9 mouse cellular contexts compared by ENCODE assay signal in genomic region chr4:152121183-152121505, GRCm38 (mm10). TPM values are rescaled to one million over a fixed set of nuclear protein-coding genes. Genes with fewer than 3 reads are reported as not detected.
DNase-seq lines count a peak whose midpoint lies in the region; ATAC-seq lines count a peak whose summit lies in the region.
"Had no signal": no experiment of that assay in that cellular context is flagged by ENCODE, and none has a peak within 500 bp of the region (broad histone marks: within the 10 kb centered on the region; RNA-seq: fewer than 3 reads in every experiment).

No protein-coding gene starts in this region.

- H3K4me1 ChIP-seq in kidney, embryonic 16.5 days (ENCODE audit: insufficient read depth, low read length), result peaks cover 46% of the 10 kb centered on the region
- peaks cover 50% of the 10 kb centered on the region for H3K4me1 ChIP-seq in embryonic facial prominence, embryonic 10.5 days
- H3K4me1 ChIP-seq in hindbrain, embryonic 12.5 days, result peaks cover 35% of the 10 kb centered on the region
- H3K4me1 ChIP-seq in midbrain, embryonic 11.5 days (ENCODE audit: control insufficient read depth, insufficient read depth, low read length), result peaks cover 17% of the 10 kb centered on the region

- H3K9ac ChIP-seq in kidney, embryonic 16.5 days (replicated peaks; ENCODE audit: low read length), result no peak overlapping the region
- H3K9ac ChIP-seq in hindbrain, embryonic 12.5 days, result no peak overlapping the region
- no peak overlapping the region for H3K9ac ChIP-seq in midbrain, embryonic 11.5 days (ENCODE audit: low read length)

- no peaks in the 10 kb centered on the region for H3K36me3 ChIP-seq in kidney, embryonic 16.5 days (ENCODE audit: insufficient read depth, low read length)
- no peaks in the 10 kb centered on the region for H3K36me3 ChIP-seq in embryonic facial prominence, embryonic 10.5 days (replicated peaks)
- no peaks in the 10 kb centered on the region for H3K36me3 ChIP-seq in hindbrain, embryonic 12.5 days
- no peaks in the 10 kb centered on the region for H3K36me3 ChIP-seq in midbrain, embryonic 11.5 days (ENCODE audit: control insufficient read depth, insufficient read depth, low read length)

- peak overlapping the region; percentile 51 for H3K4me2 ChIP-seq in kidney, embryonic 16.5 days (replicated peaks; ENCODE audit: low read depth, low read length)
- H3K4me2 ChIP-seq in hindbrain, embryonic 12.5 days (replicated peaks), result peak overlapping the region; percentile 43
- peak overlapping the region; percentile 27; the same call in 1 of the 2 replicates for H3K4me2 ChIP-seq in midbrain, embryonic 11.5 days

- H3K9me3 ChIP-seq in kidney, embryonic 16.5 days (ENCODE audit: low read length), result no peaks in the 10 kb centered on the region
- H3K9me3 ChIP-seq in embryonic facial prominence, embryonic 10.5 days, result no peaks in the 10 kb centered on the region
- no peaks in the 10 kb centered on the region for H3K9me3 ChIP-seq in hindbrain, embryonic 12.5 days (replicated peaks)
- H3K9me3 ChIP-seq in midbrain, embryonic 11.5 days (ENCODE audit: control insufficient read depth, low read length), result no peaks in the 10 kb centered on the region

- no peak for DNase-seq in kidney, postnatal 4 days
- no peak for DNase-seq in embryonic facial prominence, embryonic 10.5 days (ENCODE audit: low spot score)
- peak; percentile 94 for DNase-seq in midbrain, embryonic 11.5 days (ENCODE audit: low spot score, missing footprints)
- DNase-seq in adrenal gland, adult 8-10 months, result no peak
- DNase-seq in gastrocnemius, postnatal 10 days, result no peak
- DNase-seq in adrenal gland, postnatal 25 days, result no peak
- DNase-seq: kidney, postnatal 14 days had no signal

- peaks cover 68% of the 10 kb centered on the region for H3K27me3 ChIP-seq in kidney, embryonic 16.5 days (ENCODE audit: insufficient read depth, low read length)
- peaks cover 100% of the 10 kb centered on the region for H3K27me3 ChIP-seq in embryonic facial prominence, embryonic 10.5 days (replicated peaks; ENCODE audit: low read depth, poor library complexity, severe bottlenecking)
- peaks cover 100% of the 10 kb centered on the region for H3K27me3 ChIP-seq in hindbrain, embryonic 12.5 days
- peaks cover 99% of the 10 kb centered on the region for H3K27me3 ChIP-seq in midbrain, embryonic 11.5 days (ENCODE audit: control insufficient read depth, insufficient read depth, low read length)

- H3K27ac ChIP-seq in kidney, embryonic 16.5 days (ENCODE audit: low read length), result no peak overlapping the region
- no peak overlapping the region for H3K27ac ChIP-seq in embryonic facial prominence, embryonic 10.5 days (replicated peaks)
- H3K27ac ChIP-seq in hindbrain, embryonic 12.5 days, result no peak overlapping the region
- H3K27ac ChIP-seq in midbrain, embryonic 11.5 days (ENCODE audit: low read depth, low read length), result no peak overlapping the region

- H3K4me3 ChIP-seq in kidney, embryonic 16.5 days (ENCODE audit: low read length), result peak overlapping the region; percentile 29
- H3K4me3 ChIP-seq in embryonic facial prominence, embryonic 10.5 days, result peak overlapping the region; percentile 33
- peak overlapping the region; percentile 14 for H3K4me3 ChIP-seq in hindbrain, embryonic 12.5 days
- no peak overlapping the region for H3K4me3 ChIP-seq in midbrain, embryonic 11.5 days (ENCODE audit: low read depth, low read length)

- 3% methylated on average over 12 of the region's 12 CpGs for WGBS in kidney, embryonic 16.5 days
- 2% methylated on average over 12 of the region's 12 CpGs for WGBS in embryonic facial prominence, embryonic 10.5 days
- 2% methylated on average over 12 of the region's 12 CpGs for WGBS in hindbrain, embryonic 12.5 days
- WGBS in midbrain, embryonic 11.5 days, result under 1% methylated on average over 12 of the region's 12 CpGs

- no peak for ATAC-seq in kidney, embryonic 16.5 days (ENCODE audit: low FRiP score, low TSS enrichment)
- ATAC-seq in hindbrain, embryonic 12.5 days (ENCODE audit: low FRiP score), result no peak
- ATAC-seq in midbrain, embryonic 11.5 days (ENCODE audit: low FRiP score), result no peak

RNA-seq across cellular contexts. Expression of gene Tnfrsf25, which starts 5.4 kb away (rescaled TPM):
- polyA plus RNA-seq in kidney, embryonic 16.5 days (2015; fragmentation: Nextera tagmentation; extraction: Ambion mirVana), result 1.9 and 3.0 TPM in 2 replicates
- polyA plus RNA-seq in embryonic facial prominence, embryonic 10.5 days (2016; fragmentation: Nextera tagmentation; extraction: Ambion mirVana), result 1.0 and 1.3 TPM in 2 replicates
- 0.59 and 0.74 TPM in 2 replicates for polyA plus RNA-seq in hindbrain, embryonic 12.5 days (2016; fragmentation: Nextera tagmentation; extraction: Ambion mirVana)
- 0.28 and 0.31 TPM in 2 replicates for polyA plus RNA-seq in midbrain, embryonic 11.5 days (2014; fragmentation: Nextera tagmentation; extraction: Ambion mirVana)
- total RNA-seq in adrenal gland, adult 8-10 months (2022), result 1 to 10 TPM in 3 of 4 experiments, under 1 TPM in 1; 0.73 to 2.0 (median 1.3) TPM
- 1 to 10 TPM in 1 of 2 experiments, under 1 TPM in 1; 0.82 to 2.9 TPM for total RNA-seq in gastrocnemius, postnatal 10 days (2021)
- 1.5 and 2.0 TPM in 2 replicates for total RNA-seq in adrenal gland, postnatal 25 days (2021)

RNA-seq across cellular contexts. Expression of gene Espn, which starts 31.0 kb away (rescaled TPM):
- 22.2 and 30.6 TPM in 2 replicates for polyA plus RNA-seq in kidney, embryonic 16.5 days (2015; fragmentation: Nextera tagmentation; extraction: Ambion mirVana)
- 7.5 and 10.3 TPM in 2 replicates for polyA plus RNA-seq in embryonic facial prominence, embryonic 10.5 days (2016; fragmentation: Nextera tagmentation; extraction: Ambion mirVana)
- polyA plus RNA-seq in hindbrain, embryonic 12.5 days (2016; fragmentation: Nextera tagmentation; extraction: Ambion mirVana), result 0.82 and 2.3 TPM in 2 replicates
- 0.33 and 0.61 TPM in 2 replicates for polyA plus RNA-seq in midbrain, embryonic 11.5 days (2014; fragmentation: Nextera tagmentation; extraction: Ambion mirVana)
- total RNA-seq in adrenal gland, adult 8-10 months (2022), result 1 to 10 TPM; 2.1 to 6.0 (median 4.4) TPM
- 1 to 10 TPM; 1.1 to 1.2 TPM for total RNA-seq in gastrocnemius, postnatal 10 days (2021)
- 1.2 TPM in 2 replicates for total RNA-seq in adrenal gland, postnatal 25 days (2021)

RNA-seq across cellular contexts. Expression of gene Hes2, which starts 37.5 kb away (rescaled TPM):
- 0.14 and 0.57 TPM in 2 replicates for polyA plus RNA-seq in kidney, embryonic 16.5 days (2015; fragmentation: Nextera tagmentation; extraction: Ambion mirVana)
- 0.11 and 1.0 TPM in 2 replicates for polyA plus RNA-seq in embryonic facial prominence, embryonic 10.5 days (2016; fragmentation: Nextera tagmentation; extraction: Ambion mirVana)
- polyA plus RNA-seq in hindbrain, embryonic 12.5 days (2016; fragmentation: Nextera tagmentation; extraction: Ambion mirVana), result 2.4 and 2.9 TPM in 2 replicates
- polyA plus RNA-seq in midbrain, embryonic 11.5 days (2014; fragmentation: Nextera tagmentation; extraction: Ambion mirVana), result 1.0 and 1.4 TPM in 2 replicates
- total RNA-seq in adrenal gland, adult 8-10 months (2022), result not detected
- total RNA-seq in gastrocnemius, postnatal 10 days (2021), result not detected
- not detected in 2 replicates for total RNA-seq in adrenal gland, postnatal 25 days (2021)

RNA-seq across cellular contexts. Expression of gene Plekhg5, which starts 48.8 kb away (rescaled TPM):
- polyA plus RNA-seq in kidney, embryonic 16.5 days (2015; fragmentation: Nextera tagmentation; extraction: Ambion mirVana), result 25.5 and 28.1 TPM in 2 replicates
- 11.7 and 13.2 TPM in 2 replicates for polyA plus RNA-seq in embryonic facial prominence, embryonic 10.5 days (2016; fragmentation: Nextera tagmentation; extraction: Ambion mirVana)
- 11.7 and 12.0 TPM in 2 replicates for polyA plus RNA-seq in hindbrain, embryonic 12.5 days (2016; fragmentation: Nextera tagmentation; extraction: Ambion mirVana)
- polyA plus RNA-seq in midbrain, embryonic 11.5 days (2014; fragmentation: Nextera tagmentation; extraction: Ambion mirVana), result 3.6 and 5.1 TPM in 2 replicates
- total RNA-seq in adrenal gland, adult 8-10 months (2022), result 10 to 100 TPM in 3 of 4 experiments, 1 to 10 TPM in 1; 8.7 to 19.5 (median 15.4) TPM
- total RNA-seq in gastrocnemius, postnatal 10 days (2021), result 10 to 100 TPM; 14.7 to 22.0 TPM
- total RNA-seq in adrenal gland, postnatal 25 days (2021), result 12.9 and 15.6 TPM in 2 replicates

RNA-seq across cellular contexts. Expression of gene Acot7, which starts 56.8 kb away (rescaled TPM):
- polyA plus RNA-seq in kidney, embryonic 16.5 days (2015; fragmentation: Nextera tagmentation; extraction: Ambion mirVana), result 75.1 and 76.4 TPM in 2 replicates
- polyA plus RNA-seq in embryonic facial prominence, embryonic 10.5 days (2016; fragmentation: Nextera tagmentation; extraction: Ambion mirVana), result 51.8 and 55.5 TPM in 2 replicates
- 128 and 132 TPM in 2 replicates for polyA plus RNA-seq in hindbrain, embryonic 12.5 days (2016; fragmentation: Nextera tagmentation; extraction: Ambion mirVana)
- polyA plus RNA-seq in midbrain, embryonic 11.5 days (2014; fragmentation: Nextera tagmentation; extraction: Ambion mirVana), result 92.5 and 93.5 TPM in 2 replicates
- 10 to 100 TPM; 49.5 to 53.2 (median 51.8) TPM for total RNA-seq in adrenal gland, adult 8-10 months (2022)
- 10 to 100 TPM; 11.9 to 14.1 TPM for total RNA-seq in gastrocnemius, postnatal 10 days (2021)
- 34.6 and 39.9 TPM in 2 replicates for total RNA-seq in adrenal gland, postnatal 25 days (2021)
